Mouse (Mus musculus) left cerebral cortex, postnatal 36 days (tissue): ENCODE measurements around the gene Trim26. TPM values are rescaled to one million over a fixed set of nuclear protein-coding genes. Genes with fewer than 3 reads are reported as not detected.
"Not testable (repeated sequence)": the region's sequence is repeated elsewhere in the genome, so short reads cannot be mapped to it uniquely, and the experiment has no call there.

Source experiments
- DNase-seq, 2 experiments: peaks; one replicate each; pipeline ENCODE4 v3.0.0; 2021 to 2022; ENCODE audit warnings: low spot score in 2 of 2, mixed read lengths in 1 of 2
- intact Hi-C: fragments of 180-260 bp; cut with DNase I; formaldehyde crosslinking; loops from one replicate; pipeline ENCODE4 v1.15.1; 2025
- total RNA-seq, 2 experiments: library from RNA; stranded (reverse); gene quantifications; 2 replicates each; pipeline ENCODE4 v1.2.3; 2021

Trim26 gene
- total RNA-seq, 2 experiments from 2014 or later, result 18.1 to 20.4 TPM

DNA sequence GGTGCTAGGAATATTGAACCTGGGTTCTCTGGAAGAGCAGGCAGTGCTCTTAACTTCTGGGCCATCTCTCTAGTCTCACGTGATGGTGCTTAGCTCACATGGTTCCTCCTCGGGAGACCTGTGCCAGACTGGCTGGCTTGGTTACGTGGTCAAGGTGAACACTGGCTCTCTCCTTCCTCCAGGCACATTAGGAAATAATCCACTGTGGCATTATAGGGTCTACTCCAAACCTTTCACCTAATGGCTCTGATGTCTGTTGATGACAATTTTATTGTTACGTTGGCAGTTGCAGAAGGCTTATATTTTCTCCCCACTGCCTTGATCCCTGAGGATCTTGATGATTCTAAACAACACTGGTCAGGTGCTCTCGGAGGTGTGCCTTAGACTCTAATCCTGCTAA is 12.0 kb downstream of the Trim26 start:
- intact Hi-C loops, result no loop called here
- DNase-seq, result no peak

DNA sequence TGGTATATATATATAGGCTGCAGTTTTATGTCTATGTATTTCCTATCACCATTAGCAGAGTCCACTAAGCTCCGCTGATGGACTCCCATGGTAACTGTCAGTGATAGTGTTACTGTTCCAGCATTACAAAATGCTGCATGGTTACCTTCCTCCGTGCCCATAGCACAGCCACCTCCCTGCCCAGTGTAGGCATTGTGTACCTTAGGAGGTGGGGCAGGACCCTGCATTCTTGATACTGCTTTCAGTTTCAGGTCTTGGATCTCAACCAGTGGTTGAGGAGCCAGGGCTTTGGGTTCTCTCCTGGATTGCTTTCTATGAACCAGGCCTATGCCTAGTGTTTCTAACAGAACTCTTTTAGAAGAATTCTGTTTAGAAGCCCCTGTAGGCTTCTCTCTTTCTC is 13.1 kb downstream of the Trim26 start:
- intact Hi-C loops, result no loop called here
- no peak for DNase-seq

DNA sequence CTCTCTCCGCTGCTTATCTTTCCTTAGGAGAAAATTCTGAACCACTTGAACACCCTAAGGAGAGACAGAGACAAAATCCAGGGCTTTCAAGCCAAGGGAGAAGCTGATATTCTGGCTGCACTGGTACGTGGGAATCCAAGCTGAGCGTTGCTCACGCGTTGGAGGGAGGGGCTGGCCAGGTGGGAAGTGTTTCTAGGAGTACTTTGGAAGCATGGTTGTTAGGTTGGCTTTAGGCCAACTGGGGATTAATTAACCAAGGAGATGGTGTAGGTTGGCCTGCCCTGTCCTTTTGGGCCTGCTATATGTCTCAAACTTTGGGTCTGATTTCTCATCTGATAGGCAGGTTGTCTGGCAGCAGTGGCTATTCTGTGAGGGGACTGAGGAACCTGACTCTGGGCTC is 14.3 kb downstream of the Trim26 start:
- intact Hi-C loops, result no loop called here
- no peak for DNase-seq

DNA sequence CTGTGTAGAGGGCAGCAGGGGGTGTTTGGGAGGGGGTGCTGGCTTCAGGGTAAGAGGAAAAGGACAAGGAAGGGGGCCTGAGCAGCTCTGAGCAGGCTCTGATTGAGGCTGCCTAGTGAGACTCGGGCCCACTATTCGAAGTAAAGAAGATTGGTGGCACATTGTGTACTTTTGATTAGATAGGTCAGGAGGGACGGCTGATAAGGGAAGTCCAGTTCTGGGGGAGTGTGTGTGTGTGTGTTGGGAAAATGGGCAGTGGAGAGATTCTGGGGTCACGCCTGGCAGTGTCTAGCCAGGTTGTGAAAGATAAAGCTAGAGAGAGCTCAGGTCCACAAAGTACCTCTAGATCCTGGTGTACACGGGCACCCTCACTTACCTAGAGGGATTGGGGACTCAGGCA is 14.7 kb downstream of the Trim26 start:
- no peak for DNase-seq
- intact Hi-C loops, result no loop called here

DNA sequence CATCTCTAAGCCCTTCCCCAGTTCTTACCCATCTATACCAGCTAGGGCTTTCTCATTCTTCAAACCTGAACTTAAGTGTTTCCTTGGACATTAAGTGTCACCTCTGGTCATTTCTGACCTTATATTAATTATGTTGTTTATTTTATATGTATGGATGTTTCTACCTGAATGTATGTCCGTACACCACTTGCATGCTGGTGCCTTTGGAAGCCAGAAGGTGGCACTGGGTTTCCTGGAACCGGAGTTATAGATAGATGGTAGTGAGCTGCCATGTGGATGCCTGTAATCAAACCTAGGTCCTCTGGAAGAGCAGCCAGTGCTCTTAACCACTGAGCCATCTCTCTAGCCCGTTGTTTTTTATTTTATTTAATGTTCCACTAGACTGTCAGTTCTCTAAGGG is 18.6 kb downstream of the Trim26 start:
- no peak for DNase-seq

DNA sequence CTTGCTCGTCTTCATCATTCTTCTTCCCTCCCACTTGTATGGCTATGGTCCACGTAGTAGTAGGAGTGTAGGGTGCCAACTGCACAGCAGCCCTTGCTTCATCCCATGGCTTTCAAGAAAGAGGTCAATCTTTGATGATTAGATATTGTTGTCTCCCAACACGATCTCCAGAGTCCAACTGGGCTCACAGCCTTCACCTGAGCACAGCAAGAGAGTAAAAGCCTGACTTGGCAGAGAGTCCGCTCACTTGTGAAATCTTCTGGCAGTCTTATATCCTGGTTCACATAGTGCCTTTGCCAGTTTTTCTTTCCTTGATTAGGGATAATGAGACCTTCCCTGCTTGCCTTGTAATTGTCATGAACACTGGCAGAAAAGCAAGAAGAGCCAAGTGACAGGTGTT is 19.3 kb downstream of the Trim26 start:
- no peak for DNase-seq
- intact Hi-C loops, result no loop called here

More for the DNA sequence above, 18.6 kb downstream of the Trim26 start:
- intact Hi-C loops, result no loop called here

DNA sequence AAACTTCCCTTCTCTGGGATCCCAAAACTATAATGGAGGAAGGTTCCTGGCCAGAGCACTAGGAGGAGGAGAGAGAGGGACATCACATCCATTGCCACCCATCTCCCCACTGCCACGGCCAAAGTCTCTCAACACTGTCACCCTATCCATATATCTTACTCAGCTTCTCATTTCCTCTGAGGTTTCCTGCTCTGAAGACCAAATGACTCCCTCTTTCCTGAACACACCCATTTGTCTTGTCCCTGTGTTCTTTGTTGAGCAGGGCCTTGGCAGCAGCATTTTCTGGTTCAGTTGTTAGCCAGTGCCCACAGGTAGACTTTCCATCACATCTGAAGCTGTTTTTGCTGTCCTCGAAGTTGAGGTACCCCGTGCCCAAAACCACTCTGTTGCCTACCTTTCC is 21.2 kb downstream of the Trim26 start:
- no peak for DNase-seq
- intact Hi-C loops, result no loop called here

DNA sequence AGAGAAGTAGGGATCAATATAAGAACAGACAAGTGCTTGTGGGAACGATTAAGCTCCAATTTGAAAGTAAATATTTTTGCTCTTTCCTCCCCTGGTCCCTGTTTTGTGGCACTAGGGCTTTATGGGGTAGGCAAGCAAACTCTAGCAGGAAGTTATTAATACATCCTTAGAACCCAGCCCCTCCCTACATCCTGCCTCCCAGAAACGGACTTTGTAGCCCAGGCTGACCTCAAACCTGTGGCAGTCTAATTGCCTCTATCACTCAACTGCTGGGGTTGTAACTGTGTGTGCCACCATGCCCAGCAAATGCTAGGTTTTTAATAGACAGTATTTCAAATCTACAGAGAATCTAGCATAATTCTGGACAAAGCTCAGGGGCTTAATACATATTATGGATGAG is 24.7 kb downstream of the Trim26 start:
- DNase-seq, result no peak
- intact Hi-C loops, result no loop called here

DNA sequence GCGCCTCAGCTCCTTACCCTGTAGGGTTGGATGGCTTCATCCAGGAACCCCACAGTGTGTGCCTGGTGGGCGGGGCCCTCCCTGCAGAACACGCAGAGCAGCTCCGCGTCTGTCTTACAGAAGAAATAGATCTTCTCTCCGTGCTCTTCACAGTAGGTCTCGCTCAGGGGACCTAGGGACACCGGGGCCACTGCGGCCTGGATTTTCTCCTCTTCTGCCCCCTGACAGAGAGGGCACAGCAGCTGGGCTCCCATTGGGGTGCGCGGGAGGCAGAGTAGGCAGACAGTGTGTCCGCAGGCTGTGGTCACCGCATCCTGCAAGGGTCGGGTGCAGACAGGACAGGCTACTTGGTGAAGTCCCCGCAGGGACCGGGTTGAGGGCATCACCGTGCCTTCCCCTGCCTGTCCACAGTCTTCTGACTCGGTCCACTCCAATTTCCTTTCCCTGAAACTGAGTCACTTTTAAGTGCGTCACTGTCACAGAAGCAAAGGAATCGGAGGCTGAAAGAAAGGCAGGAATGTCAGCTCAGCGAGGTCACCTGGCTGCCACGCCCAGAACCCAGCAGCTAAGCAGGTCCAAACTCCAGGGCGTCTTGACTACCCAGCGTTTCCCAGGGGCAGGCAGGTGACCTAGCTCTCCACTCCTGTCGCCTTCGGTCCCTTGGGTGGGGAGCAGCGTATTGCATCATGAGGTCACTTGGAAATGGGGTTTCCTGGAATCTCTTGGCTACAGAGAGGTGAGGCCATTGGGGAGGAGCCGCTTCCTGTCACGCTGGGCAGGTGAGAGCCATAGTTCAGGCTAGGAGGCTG is 30.0 kb downstream of the Trim26 start, which contains the start of gene Trim15:
TSS of gene Trim15 (minus strand) at position 492 of the 809 bp plus-strand sequence.
- DNase-seq, result no peak

DNA sequence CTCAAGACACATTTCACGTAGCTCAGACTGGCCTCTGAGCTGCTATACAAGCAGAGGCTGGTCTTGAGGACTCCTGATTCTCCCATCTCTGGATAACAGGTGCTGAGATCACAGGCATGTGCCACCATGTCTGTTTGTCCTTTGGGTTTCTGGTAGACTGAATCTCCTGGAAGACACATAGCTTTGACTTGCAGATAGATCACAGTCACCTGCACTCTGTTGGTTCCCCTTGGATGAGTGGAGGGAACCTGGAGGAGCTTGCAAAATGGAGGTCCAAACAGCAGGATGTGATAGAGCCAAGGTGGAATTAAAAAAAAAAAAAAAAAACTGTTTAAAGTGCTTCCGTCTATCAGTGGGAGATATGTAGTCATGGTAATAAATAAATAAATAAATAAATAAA is 31.9 kb downstream of the Trim26 start:
- DNase-seq, result no peak
- intact Hi-C loops, result no loop called here

More for the DNA sequence above, 30.0 kb downstream of the Trim26 start, which contains the start of gene Trim15:
- intact Hi-C loops, result no loop called here

DNA sequence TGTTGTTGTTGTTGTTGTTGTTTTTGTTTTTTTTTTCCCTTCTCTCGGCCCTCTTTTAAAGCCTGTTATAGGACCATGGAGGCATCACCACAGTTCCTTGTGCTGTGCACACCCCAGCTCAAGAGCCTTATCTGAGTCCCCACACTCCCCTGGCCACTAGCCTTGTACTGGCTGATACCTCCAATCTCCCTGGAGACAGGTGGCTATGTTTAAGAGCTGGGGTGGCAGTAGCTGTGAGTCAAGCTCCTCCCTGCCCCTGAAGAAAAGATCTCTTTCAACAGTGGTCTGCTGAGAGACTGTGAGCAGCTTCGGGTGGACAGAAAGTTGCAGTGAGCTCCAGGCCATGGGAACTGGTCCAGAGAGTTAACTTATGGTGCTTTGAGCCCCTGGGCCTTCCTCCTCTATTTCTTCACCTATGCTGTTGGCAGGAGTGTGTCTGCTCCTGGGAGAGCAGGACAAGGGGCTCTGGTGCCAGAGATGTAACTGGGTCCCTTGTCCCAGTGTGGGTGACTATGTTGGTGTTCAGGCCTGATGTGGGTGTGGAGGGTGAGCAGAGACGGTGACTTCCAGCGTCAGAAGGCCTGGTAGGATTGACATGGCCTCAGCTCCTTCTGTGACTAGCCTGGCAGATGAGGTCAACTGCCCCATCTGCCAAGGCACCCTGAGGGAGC is 32.5 kb downstream of the Trim26 start, which contains the start of gene Trim10:
TSS of gene Trim10 (plus strand) at position 291 of the 671 bp plus-strand sequence.
- intact Hi-C loops, result no loop called here
- no peak for DNase-seq

DNA sequence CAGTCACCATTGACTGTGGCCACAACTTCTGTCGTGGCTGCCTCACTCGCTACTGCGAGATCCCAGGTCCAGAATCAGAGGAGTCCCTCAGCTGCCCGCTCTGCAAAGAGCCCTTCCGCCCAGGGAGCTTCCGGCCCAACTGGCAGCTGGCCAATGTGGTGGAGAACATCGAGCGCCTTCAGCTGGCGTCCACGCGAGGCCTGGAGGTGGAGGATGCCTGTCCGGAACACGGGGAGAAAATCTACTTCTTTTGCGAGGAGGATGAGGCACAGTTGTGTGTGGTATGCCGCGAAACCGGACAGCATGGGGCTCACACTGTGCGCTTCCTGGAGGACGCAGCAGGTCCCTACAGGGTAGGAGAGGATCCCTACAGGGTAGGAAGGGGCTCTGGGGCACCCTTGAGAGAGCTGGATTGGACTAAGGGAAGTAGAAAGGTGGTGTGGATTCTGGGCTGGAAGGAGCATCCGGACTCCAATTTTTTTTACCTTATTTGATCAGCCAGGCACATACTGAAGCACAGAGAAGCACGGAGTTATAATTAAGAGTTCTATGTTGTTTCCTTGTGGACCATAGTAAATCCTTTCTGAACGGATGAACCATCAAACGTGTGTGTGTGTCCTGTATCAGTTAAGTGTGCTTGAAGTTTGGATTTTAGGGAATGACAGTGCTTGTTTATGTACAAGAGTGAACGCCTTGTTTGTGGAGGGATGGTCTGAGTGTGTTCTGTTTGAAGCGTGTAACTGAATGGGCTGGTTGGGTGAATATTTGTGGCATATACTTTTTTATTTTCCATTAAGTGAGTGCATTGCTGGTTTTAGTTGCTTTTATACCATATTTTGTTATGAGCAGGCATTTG is 33.2 kb downstream of the Trim26 start:
- DNase-seq, result no peak
- intact Hi-C loops, result no loop called here

DNA sequence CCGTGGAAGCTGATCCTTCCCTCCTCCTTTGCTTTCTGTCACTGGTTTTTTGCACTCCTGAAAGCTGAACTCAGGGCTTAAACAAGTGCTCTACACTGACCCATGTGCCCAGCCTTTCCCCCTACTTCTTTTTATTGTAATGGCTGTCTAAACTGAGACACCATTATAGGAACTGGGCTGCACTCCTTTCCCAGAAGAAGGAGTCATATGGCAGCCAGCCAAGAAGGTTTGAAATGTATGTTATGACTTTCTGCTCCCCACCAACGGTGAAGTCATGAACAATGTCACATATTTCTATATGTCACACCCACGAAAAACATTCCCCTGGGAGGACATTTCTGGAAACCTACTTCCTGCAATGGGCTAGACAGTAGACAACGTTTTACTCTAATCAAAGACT is 37.7 kb downstream of the Trim26 start:
- intact Hi-C loops, result no loop called here

DNA sequence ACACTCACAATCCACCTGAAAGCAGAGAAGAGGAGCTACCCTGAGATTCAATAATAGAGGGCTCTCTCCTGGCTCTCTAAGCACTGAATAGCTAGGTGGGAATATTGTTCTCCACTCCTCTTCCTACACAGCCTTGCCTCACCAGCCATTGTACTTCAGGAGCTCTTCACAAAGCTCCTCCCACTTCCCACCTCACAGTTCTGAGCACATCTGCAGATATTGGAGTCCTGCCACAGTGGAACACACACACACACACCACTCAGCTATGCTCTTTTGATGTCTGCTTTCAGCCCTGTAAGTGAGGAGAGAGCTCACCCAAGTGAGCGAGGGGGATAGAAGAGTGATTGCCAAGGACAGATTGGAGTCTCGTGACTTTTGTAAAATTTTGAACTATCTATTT is 46.4 kb downstream of the Trim26 start:
- DNase-seq, result no peak
- intact Hi-C loops, result no loop called here

More for the DNA sequence above, 37.7 kb downstream of the Trim26 start:
- DNase-seq, result no peak

DNA sequence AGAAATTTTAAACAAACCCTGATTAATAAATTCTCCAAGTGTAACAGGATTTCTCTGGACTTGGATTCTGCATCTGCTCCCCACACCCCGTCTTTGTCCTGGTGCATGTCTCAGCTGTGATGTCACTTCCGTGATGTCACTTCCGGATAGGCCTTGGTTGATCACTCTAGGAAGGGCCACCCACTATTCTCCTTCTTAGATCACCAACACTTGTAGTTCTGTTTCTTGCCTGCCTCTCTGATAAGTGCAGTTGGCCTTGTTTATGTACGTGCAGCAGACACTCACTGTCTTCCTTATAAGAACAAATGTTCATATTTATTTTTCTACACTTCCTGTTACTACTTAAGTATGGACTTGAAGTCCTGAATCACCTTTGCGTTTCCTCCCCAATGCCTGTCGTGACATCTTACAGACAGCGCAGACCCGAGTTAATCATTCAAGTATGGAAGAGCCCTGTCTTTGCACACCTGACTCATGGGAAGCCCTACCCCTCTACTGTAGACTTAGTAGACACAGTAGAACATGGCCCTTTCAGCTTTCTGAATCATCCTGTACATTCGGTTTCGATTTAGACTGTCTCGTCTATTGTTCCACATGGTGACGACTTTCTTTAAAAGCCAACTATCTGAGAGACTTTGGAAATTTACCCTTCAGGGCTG is 48.3 kb downstream of the Trim26 start:
- DNase-seq, result no peak
- intact Hi-C loops, result no loop called here

DNA sequence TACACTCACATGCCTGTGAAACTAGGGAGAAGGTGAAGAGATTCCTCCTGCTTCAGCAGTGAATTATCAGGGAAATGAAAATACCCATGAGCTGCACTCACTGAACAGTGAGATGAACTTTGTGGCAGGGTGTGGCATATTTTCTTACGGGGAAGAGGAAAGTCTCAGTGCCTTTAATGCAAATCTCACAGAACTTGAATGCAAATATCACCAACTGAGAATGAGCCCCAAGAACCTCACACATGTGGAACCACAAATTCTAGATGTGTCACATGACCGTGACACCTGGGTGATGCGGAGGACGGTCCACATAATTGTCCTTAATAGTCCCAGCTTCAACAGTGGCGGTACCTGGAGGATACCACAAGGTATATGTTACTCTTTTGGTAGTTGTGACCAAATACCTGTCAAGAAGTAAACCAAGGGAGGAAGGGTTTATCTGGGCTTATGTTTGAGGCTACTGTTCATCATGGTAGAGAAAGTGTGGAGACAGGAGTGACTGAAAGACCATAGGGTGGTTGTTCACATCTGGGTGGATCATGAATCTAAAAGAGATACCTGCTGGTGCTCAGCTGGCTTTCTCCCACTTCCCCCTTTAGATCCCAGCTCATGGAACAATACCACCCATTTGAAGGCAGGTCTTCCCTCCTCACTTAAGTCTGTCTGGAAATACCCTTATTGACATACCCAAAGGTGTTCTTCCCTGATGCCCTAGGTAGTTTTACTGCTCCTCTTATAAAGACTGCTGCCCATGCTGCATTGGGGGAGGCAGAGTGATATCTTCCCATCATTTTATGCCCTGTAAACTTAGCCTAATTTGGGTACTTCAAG is 53.4 kb downstream of the Trim26 start, which contains the start of gene Trim40:
TSS of gene Trim40 (minus strand) at position 51 of the 831 bp plus-strand sequence.
- intact Hi-C loops, result loop anchor here (5.0 kb wide), 1 partner anchor 312 kb away; the partner anchor contains the start of gene Olfr94

DNA sequence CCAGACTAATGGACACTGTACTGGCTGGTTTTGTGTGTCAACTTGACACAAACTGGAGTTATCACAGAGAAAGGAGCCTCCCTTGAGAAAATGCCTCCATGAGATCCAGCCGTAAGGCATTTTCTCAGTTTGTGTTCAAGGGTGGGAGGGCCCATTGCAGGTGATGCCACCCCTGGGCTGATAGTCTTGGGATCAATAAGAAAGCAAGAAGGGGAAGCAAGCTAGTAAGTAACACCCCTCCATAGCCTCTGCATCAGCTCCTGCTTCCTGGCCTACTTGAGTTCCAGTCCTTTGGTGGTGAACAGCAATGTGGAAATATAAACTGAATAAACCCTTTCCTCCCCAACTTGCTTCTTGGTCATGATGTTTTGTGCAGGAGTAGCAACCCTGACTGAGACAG is 54.6 kb downstream of the Trim26 start:
- DNase-seq, result not testable (repeated sequence)
- intact Hi-C loops, result loop anchor here (5.0 kb wide), 1 partner anchor 311 kb away; the partner anchor contains the start of gene Olfr94

More for the DNA sequence above, 53.4 kb downstream of the Trim26 start, which contains the start of gene Trim40:
- no peak for DNase-seq

DNA sequence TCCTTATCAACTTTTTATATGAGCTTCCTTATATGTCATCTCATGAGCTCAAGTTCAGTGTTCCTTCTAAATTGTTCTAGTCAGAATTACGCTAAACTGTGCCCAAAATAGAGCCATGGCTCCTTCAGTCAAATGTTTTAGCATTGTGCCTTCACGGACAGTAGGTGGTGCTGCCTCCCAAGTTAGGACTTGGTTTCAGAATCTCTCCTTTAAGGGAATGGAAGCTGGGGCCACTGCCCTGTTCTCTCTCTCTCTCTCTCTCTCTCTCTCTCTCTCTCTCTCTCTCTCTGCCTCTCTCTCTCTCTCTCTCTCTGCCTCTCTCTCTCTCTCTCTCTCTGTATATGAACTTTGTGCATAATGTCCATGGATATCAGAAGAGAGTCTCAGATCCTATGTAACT is 55.4 kb downstream of the Trim26 start:
- intact Hi-C loops, result loop anchor here (5.0 kb wide), 1 partner anchor 310 kb away; the partner anchor contains the start of gene Olfr94
- DNase-seq, result peak in 1 of 2 experiments; percentile 27
